Comparison of ENCODE assay signal across 10 mouse cellular contexts in the genomic region with DNA sequence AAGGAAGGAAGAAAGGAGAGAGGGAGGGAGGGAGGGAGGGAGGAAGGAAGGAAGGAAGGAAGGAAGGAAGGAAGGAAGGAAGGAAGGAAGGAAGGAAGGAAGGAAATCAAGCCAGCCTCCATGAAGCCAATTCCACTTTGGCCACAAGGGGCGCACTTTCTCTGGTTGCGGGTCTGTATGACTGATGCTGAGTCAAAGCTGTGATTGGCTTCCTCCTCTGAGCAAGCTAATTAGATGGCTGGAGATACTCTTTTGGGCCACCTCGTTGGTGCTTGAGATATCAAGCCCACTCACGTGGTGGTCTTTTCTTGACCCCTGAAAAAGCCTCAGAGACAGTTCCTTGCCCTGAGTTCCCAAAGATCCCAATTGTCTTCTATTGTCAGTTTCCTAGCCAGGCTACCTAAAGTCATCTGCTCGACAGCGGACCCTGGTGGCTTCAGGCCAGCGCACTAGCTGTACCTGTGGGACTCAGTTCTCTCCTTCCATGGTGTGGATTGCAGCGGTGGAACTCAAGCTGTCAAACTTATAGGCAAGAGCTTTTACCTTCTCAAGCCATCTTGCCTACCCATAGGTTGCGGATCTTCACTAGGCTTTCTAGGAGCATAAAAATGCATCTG. TPM values are rescaled to one million over a fixed set of nuclear protein-coding genes. Genes with fewer than 3 reads are reported as not detected.
DNase-seq lines count a peak whose midpoint lies in the region; ATAC-seq lines count a peak whose summit lies in the region.
"Had no signal": no experiment of that assay in that cellular context is flagged by ENCODE, and none has a peak within 500 bp of the region (broad histone marks: within the 10 kb centered on the region; RNA-seq: fewer than 3 reads in every experiment).

No protein-coding gene starts in this region.

- H3K9me3 ChIP-seq in hindbrain, embryonic 12.5 days (replicated peaks), result no peaks in the 10 kb centered on the region
- no peaks in the 10 kb centered on the region for H3K9me3 ChIP-seq in liver, embryonic 16.5 days (replicated peaks; ENCODE audit: control insufficient read depth, low read length)
- H3K9me3 ChIP-seq: heart, embryonic 13.5 days had no signal

- H3K9ac ChIP-seq in hindbrain, embryonic 12.5 days, result no peak overlapping the region
- no peak overlapping the region for H3K9ac ChIP-seq in liver, embryonic 16.5 days (ENCODE audit: low read depth, low read length)
- H3K9ac ChIP-seq: heart, embryonic 13.5 days had no signal

- 18% methylated on average over 9 of the region's 9 CpGs for WGBS in hindbrain, embryonic 12.5 days
- WGBS in liver, embryonic 16.5 days (ENCODE audit: insufficient replicate concordance), result 17% methylated on average over 9 of the region's 9 CpGs

- peaks cover 4% of the 10 kb centered on the region; the same call in 1 of the 2 replicates for H3K4me1 ChIP-seq in hindbrain, embryonic 12.5 days
- no peaks in the 10 kb centered on the region for H3K4me1 ChIP-seq in liver, embryonic 16.5 days (ENCODE audit: control insufficient read depth, low read depth, low read length)

- ATAC-seq in hindbrain, embryonic 12.5 days (ENCODE audit: low FRiP score), result 0 out of 2 replicates have a peak, but pooled peaks have one; percentile 33
- ATAC-seq in liver, embryonic 16.5 days (ENCODE audit: low read depth), result 0 out of 2 replicates have a peak, but pooled peaks have one; percentile 35
- ATAC-seq in neutrophil, adult 5-6 weeks (ENCODE audit: extremely low read depth, insufficient number of reproducible peaks, low FRiP score, poor library complexity, severe bottlenecking), result peak; percentile 46; the same call in 1 of the 2 replicates

- H3K4me3 ChIP-seq in hindbrain, embryonic 12.5 days, result no peak overlapping the region
- H3K4me3 ChIP-seq in liver, embryonic 16.5 days (ENCODE audit: low read depth, low read length), result no peak overlapping the region
- H3K4me3 ChIP-seq: heart, embryonic 13.5 days; myocyte had no signal

- peak overlapping the region; percentile 48; the same call in 1 of the 2 replicates for H3K27ac ChIP-seq in hindbrain, embryonic 12.5 days
- no peak overlapping the region for H3K27ac ChIP-seq in liver, embryonic 16.5 days (ENCODE audit: low read length)
- H3K27ac ChIP-seq: heart, embryonic 13.5 days had no signal

- no peaks in the 10 kb centered on the region for H3K36me3 ChIP-seq in hindbrain, embryonic 12.5 days
- no peaks in the 10 kb centered on the region for H3K36me3 ChIP-seq in liver, embryonic 16.5 days (ENCODE audit: control insufficient read depth, insufficient read depth)
- H3K36me3 ChIP-seq: heart, embryonic 13.5 days had no signal

- H3K27me3 ChIP-seq in hindbrain, embryonic 12.5 days, result 0 out of 2 replicates have a peak, but pooled peaks cover 10% of the 10 kb centered on the region
- peaks cover 7% of the 10 kb centered on the region for H3K27me3 ChIP-seq in liver, embryonic 16.5 days (ENCODE audit: control insufficient read depth, insufficient read depth, low read depth, low read length)
- H3K27me3 ChIP-seq: heart, embryonic 13.5 days had no signal

- H3K4me2 ChIP-seq in hindbrain, embryonic 12.5 days (replicated peaks), result no peak overlapping the region
- no peak overlapping the region for H3K4me2 ChIP-seq in liver, embryonic 16.5 days (ENCODE audit: low read depth, low read length)

- DNase-seq in ovary, postnatal 14 days (ENCODE audit: low spot score), result peak; percentile 49
- no peak for DNase-seq in ovary, postnatal 10 days (ENCODE audit: low spot score)
- DNase-seq in WW6 (ENCODE audit: low read depth, low spot score), result peak; percentile 65
- peak; percentile 81 to 92 for DNase-seq in cerebellum, postnatal 14 days
- no peak for DNase-seq in frontal cortex, postnatal 14 days (ENCODE audit: low spot score in 2 of 2)

RNA-seq across cellular contexts. Expression of gene Fgfbp3, which starts 9.6 kb away (rescaled TPM):
- polyA plus RNA-seq in hindbrain, embryonic 12.5 days (2016; fragmentation: Nextera tagmentation; extraction: Ambion mirVana), result 42.7 and 49.9 TPM in 2 replicates
- polyA plus RNA-seq in liver, embryonic 16.5 days (2015; fragmentation: Nextera tagmentation; extraction: Ambion mirVana), result 0.65 and 0.81 TPM in 2 replicates
- total RNA-seq in neutrophil, adult 5-6 weeks (2017), result 1.0 and 1.8 TPM in 2 replicates

RNA-seq across cellular contexts. Expression of gene Btaf1, which starts 16.1 kb away (rescaled TPM):
- polyA plus RNA-seq in hindbrain, embryonic 12.5 days (2016; fragmentation: Nextera tagmentation; extraction: Ambion mirVana), result 17.2 and 17.6 TPM in 2 replicates
- polyA plus RNA-seq in liver, embryonic 16.5 days (2015; fragmentation: Nextera tagmentation; extraction: Ambion mirVana), result 7.9 and 8.5 TPM in 2 replicates
- total RNA-seq in neutrophil, adult 5-6 weeks (2017), result 80.3 and 84.3 TPM in 2 replicates

Comparison
In these comparisons a context has a peak if more than half of its experiments do, and no peak if none do; other contexts are left out.
1. DNase-seq: peak in ovary, postnatal 14 days (single experiment), WW6 (single experiment) and cerebellum, postnatal 14 days (2 of 2); none in ovary, postnatal 10 days (single experiment) and frontal cortex, postnatal 14 days (0 of 2).
2. RNA of gene Fgfbp3, which starts 9.6 kb away (polyA plus RNA-seq): 42.7 to 49.9 TPM in hindbrain, embryonic 12.5 days; 0.65 to 0.81 TPM in liver, embryonic 16.5 days; every median in the first group is over 10 times any median in the second.
3. Peak in every context shown above with its lines, with median percentiles within 50 percentile points of each other: ATAC-seq.